Mouse (Mus musculus): ENCODE data around the gene H1f0. TPM values are rescaled to one million over a fixed set of nuclear protein-coding genes. Genes with fewer than 3 reads are reported as not detected.

Gene H1f0
- 137 and 306 TPM in 2 replicates for polyA plus RNA-seq (2014; fragmentation: Nextera tagmentation; extraction: Ambion mirVana)

DNA sequence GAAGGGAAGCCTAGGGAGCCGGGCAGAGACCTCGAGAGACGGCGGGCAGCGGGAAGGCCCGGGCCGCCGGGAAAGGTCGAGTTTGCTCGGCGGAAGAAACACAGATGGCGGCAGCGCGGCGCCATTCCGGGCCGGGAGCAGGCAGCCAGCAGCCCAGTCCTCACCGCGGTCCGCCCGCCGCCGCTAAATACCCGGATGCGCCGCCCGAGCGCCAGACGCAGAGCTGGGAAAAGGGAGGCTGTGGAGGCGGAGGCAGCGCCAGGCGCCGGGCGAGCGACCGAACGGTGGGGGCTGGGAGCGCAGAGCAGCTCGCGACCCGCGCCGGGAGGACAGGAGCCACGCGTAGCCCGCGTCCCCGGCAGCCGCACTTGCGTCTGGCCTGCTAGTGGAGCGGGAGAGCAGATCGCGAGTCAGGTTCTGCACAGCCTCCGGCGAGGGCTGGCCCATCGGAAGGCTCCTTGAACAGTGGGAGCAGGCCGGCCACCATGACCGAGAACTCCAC is at the start of gene H1f0:
Gene H1f0, plus strand, starts transcription at position 214 of the 502 bp plus-strand sequence.
- ATAC-seq (ENCODE audit: low FRiP score, low TSS enrichment) = peak; percentile 74
- H3K4me1 ChIP-seq (ENCODE audit: control insufficient read depth, insufficient read depth, low read length) = peaks cover 25% of the 10 kb centered on the region
- no peaks in the 10 kb centered on the region for H3K27me3 ChIP-seq (ENCODE audit: control insufficient read depth, insufficient read depth, low read length)
- peak within 1 kb of the TSS; percentile 93 for H3K9ac ChIP-seq (ENCODE audit: low read depth, low read length)
- H3K27ac ChIP-seq (ENCODE audit: low read depth, low read length) = peak within 1 kb of the TSS; percentile 93
- H3K4me2 ChIP-seq (replicated peaks; ENCODE audit: low read depth, low read length) = peak within 1 kb of the TSS; percentile 98
- H3K36me3 ChIP-seq (ENCODE audit: control insufficient read depth, insufficient read depth, low read length) = no peaks in the 10 kb centered on the region
- H3K4me3 ChIP-seq (ENCODE audit: low read length) = peak within 1 kb of the TSS; percentile 55
- WGBS = 0% methylated on average over 50 of the region's 58 CpGs
- no peaks in the 10 kb centered on the region for H3K9me3 ChIP-seq (ENCODE audit: control insufficient read depth, low read length)

DNA sequence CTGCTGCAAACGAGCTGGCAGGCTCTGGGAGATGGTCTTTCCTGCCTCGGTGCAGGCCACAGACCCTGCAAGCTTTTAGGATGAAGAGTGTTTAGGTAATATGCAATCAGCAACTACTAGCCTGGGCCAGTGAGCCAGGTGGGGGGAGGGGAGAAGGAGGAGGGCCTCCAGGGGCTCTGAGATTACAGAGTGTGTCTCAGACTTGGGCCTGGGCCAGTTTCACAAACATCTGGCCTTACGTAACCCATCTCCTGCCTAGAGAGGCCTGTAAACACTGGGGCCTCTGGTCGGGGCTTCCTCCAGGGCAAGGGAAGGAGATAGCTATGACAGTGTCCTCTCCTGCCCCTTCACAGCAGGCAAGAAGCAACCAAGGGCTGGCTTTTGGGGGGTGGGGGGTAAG is 49.4 kb upstream of the H1f0 start:
- Histone ChIP-seq H3K27ac (ENCODE audit: low read depth, low read length) (peak overlapping the region; percentile 6; the same call in 1 of the 2 replicates), H3K27me3 (ENCODE audit: control insufficient read depth, insufficient read depth, low read length) (no peaks in the 10 kb centered on the region), H3K9ac (ENCODE audit: low read depth, low read length) (peak overlapping the region; percentile 23; the same call in 1 of the 2 replicates), H3K9me3 (ENCODE audit: control insufficient read depth, low read length) (no peaks in the 10 kb centered on the region), H3K4me2 (replicated peaks; ENCODE audit: low read depth, low read length) (no peak overlapping the region), H3K36me3 (ENCODE audit: control insufficient read depth, insufficient read depth, low read length) (no peaks in the 10 kb centered on the region), H3K4me3 (ENCODE audit: low read length) (no peak overlapping the region), H3K4me1 (ENCODE audit: control insufficient read depth, insufficient read depth, low read length) (peaks cover 20% of the 10 kb centered on the region)
- ATAC-seq (ENCODE audit: low FRiP score, low TSS enrichment) = peak; percentile 21; the same call in 1 of the 2 replicates
- WGBS = 7% methylated on average over 4 of the region's 4 CpGs

DNA sequence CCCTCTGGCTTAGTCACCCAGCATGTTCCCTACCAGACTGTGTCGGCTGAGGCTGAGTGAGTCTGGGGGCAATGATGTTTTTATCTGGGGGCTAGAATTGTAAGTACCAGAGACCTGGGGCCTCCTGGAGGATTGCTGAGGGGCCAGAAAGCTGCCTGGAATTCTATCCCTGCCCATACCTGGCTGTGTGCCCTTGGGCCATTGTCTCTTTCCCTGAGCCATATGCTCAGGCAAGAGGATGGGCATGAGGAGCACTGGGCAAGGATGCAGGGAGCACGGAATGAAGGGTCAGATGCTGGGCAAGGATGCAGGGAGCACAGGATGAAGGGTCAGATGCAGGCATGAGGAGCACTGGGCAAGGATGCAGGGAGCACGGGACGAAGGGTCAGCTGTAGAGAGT is 48.2 kb upstream of the H1f0 start:
- no peak for ATAC-seq (ENCODE audit: low FRiP score, low TSS enrichment)
- peaks cover 32% of the 10 kb centered on the region for H3K4me1 ChIP-seq (ENCODE audit: control insufficient read depth, insufficient read depth, low read length)
- no peak overlapping the region for H3K9ac ChIP-seq (ENCODE audit: low read depth, low read length)

DNA sequence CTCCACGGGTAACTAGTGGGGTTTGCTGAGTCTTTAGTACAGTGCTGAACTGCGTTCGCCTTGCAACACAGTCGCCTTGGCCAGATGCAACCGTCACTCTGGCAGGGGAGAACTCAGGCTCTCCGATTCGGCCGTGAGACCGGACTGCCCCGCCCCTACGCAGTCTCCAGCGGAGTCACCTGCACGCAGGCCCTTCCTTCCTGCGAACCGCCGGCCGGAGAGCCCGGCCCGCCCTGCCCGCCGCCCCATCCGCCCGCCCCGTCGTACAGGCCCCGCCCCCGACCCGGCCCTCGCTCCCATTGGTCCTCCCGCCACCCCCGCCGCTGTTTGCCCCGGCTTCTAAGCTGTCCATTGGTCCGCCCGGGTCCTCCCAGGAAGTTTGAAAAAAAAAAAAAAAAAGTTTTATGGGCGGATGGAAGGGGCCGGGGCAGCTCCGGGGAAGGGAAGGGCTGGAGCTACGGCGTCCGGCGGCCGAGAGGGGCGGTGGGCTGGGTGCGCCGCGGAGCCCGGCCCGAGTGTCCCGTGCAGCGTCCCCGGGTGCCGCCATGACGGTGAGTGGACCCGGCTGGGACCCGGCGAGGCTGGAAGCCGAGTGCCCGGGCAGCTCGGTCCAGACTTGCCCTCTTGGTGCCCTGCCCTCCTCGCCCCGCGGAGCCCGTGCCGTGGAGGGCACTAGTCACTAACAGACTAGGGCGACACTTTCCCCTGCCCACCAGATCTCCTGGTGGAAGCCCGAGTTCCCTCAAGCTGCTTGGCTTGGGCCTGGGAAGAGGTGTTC is 45.4 kb upstream of the H1f0 start:
- under 1% methylated on average over 58 of the region's 67 CpGs for WGBS
- peaks cover 53% of the 10 kb centered on the region for H3K4me1 ChIP-seq (ENCODE audit: control insufficient read depth, insufficient read depth, low read length)
- H3K9ac ChIP-seq (ENCODE audit: low read depth, low read length) = peak overlapping the region; percentile 91
- H3K9me3 ChIP-seq (ENCODE audit: control insufficient read depth, low read length) = no peaks in the 10 kb centered on the region
- H3K4me3 ChIP-seq (ENCODE audit: low read length) = peak overlapping the region; percentile 90
- peak; percentile 84 for ATAC-seq (ENCODE audit: low FRiP score, low TSS enrichment)
- H3K27ac ChIP-seq (ENCODE audit: low read depth, low read length) = peak overlapping the region; percentile 97
- H3K4me2 ChIP-seq (replicated peaks; ENCODE audit: low read depth, low read length) = peak overlapping the region; percentile 89
- peaks cover 4% of the 10 kb centered on the region; the same call in 1 of the 2 replicates for H3K36me3 ChIP-seq (ENCODE audit: control insufficient read depth, insufficient read depth, low read length)
- no peaks in the 10 kb centered on the region for H3K27me3 ChIP-seq (ENCODE audit: control insufficient read depth, insufficient read depth, low read length)

More for the DNA sequence above, 48.2 kb upstream of the H1f0 start:
- H3K27ac ChIP-seq (ENCODE audit: low read depth, low read length) = no peak overlapping the region
- H3K4me3 ChIP-seq (ENCODE audit: low read length) = no peak overlapping the region
- no peak overlapping the region for H3K4me2 ChIP-seq (replicated peaks; ENCODE audit: low read depth, low read length)
- no peaks in the 10 kb centered on the region for H3K36me3 ChIP-seq (ENCODE audit: control insufficient read depth, insufficient read depth, low read length)
- WGBS = 95% methylated on average over 4 of the region's 4 CpGs
- H3K27me3 ChIP-seq (ENCODE audit: control insufficient read depth, insufficient read depth, low read length) = no peaks in the 10 kb centered on the region
- no peaks in the 10 kb centered on the region for H3K9me3 ChIP-seq (ENCODE audit: control insufficient read depth, low read length)

GRCm38 (mm10) chr15:78983436-78984285 is 44.6 kb upstream of the H1f0 start:
- WGBS = 0% methylated on average over 21 of the region's 21 CpGs
- peak; percentile 75 for ATAC-seq (ENCODE audit: low FRiP score, low TSS enrichment)
- H3K4me2 ChIP-seq (replicated peaks; ENCODE audit: low read depth, low read length) = peak overlapping the region; percentile 89

GRCm38 (mm10) chr15:78984286-78984778 is 43.9 kb upstream of the H1f0 start:
- peaks cover 48% of the 10 kb centered on the region for H3K4me1 ChIP-seq (ENCODE audit: control insufficient read depth, insufficient read depth, low read length)

More at GRCm38 (mm10) chr15:78983436-78984285, 44.6 kb upstream of the H1f0 start:
- no peaks in the 10 kb centered on the region for H3K27me3 ChIP-seq (ENCODE audit: control insufficient read depth, insufficient read depth, low read length)
- H3K4me1 ChIP-seq (ENCODE audit: control insufficient read depth, insufficient read depth, low read length) = peaks cover 55% of the 10 kb centered on the region
- H3K9me3 ChIP-seq (ENCODE audit: control insufficient read depth, low read length) = no peaks in the 10 kb centered on the region
- H3K9ac ChIP-seq (ENCODE audit: low read depth, low read length) = peak overlapping the region; percentile 91
- H3K36me3 ChIP-seq (ENCODE audit: control insufficient read depth, insufficient read depth, low read length) = peaks cover 12% of the 10 kb centered on the region; the same call in 1 of the 2 replicates
- peak overlapping the region; percentile 90 for H3K4me3 ChIP-seq (ENCODE audit: low read length)
- H3K27ac ChIP-seq (ENCODE audit: low read depth, low read length) = peak overlapping the region; percentile 97

GRCm38 (mm10) chr15:78986536-78987220 is 41.6 kb upstream of the H1f0 start:
- no peak overlapping the region for H3K4me2 ChIP-seq (replicated peaks; ENCODE audit: low read depth, low read length)
- 45% methylated on average over 11 of the region's 11 CpGs for WGBS
- peak overlapping the region; percentile 18 for H3K9ac ChIP-seq (ENCODE audit: low read depth, low read length)
- H3K27me3 ChIP-seq (ENCODE audit: control insufficient read depth, insufficient read depth, low read length) = no peaks in the 10 kb centered on the region
- no peak; the same call in 1 of the 2 replicates for ATAC-seq (ENCODE audit: low FRiP score, low TSS enrichment)
- H3K4me1 ChIP-seq (ENCODE audit: control insufficient read depth, insufficient read depth, low read length) = peaks cover 48% of the 10 kb centered on the region
- no peak overlapping the region for H3K4me3 ChIP-seq (ENCODE audit: low read length)
- peaks cover 42% of the 10 kb centered on the region for H3K36me3 ChIP-seq (ENCODE audit: control insufficient read depth, insufficient read depth, low read length)
- H3K27ac ChIP-seq (ENCODE audit: low read depth, low read length) = peak overlapping the region; percentile 27; the same call in 1 of the 2 replicates
- no peaks in the 10 kb centered on the region for H3K9me3 ChIP-seq (ENCODE audit: control insufficient read depth, low read length)

More at GRCm38 (mm10) chr15:78984286-78984778, 43.9 kb upstream of the H1f0 start:
- Histone ChIP-seq H3K27ac (ENCODE audit: low read depth, low read length) (peak overlapping the region; percentile 97), H3K9ac (ENCODE audit: low read depth, low read length) (peak overlapping the region; percentile 91; the same call in 1 of the 2 replicates), H3K4me2 (replicated peaks; ENCODE audit: low read depth, low read length) (peak overlapping the region; percentile 89), H3K36me3 (ENCODE audit: control insufficient read depth, insufficient read depth, low read length) (peaks cover 18% of the 10 kb centered on the region; the same call in 1 of the 2 replicates), H3K4me3 (ENCODE audit: low read length) (peak overlapping the region; percentile 90), H3K27me3 (ENCODE audit: control insufficient read depth, insufficient read depth, low read length) (no peaks in the 10 kb centered on the region), H3K9me3 (ENCODE audit: control insufficient read depth, low read length) (no peaks in the 10 kb centered on the region)
- no peak for ATAC-seq (ENCODE audit: low FRiP score, low TSS enrichment)
- WGBS = 19% methylated on average over 5 of the region's 5 CpGs

GRCm38 (mm10) chr15:78988499-78988971 is 39.7 kb upstream of the H1f0 start:
- WGBS = 62% methylated on average over 14 of the region's 14 CpGs
- peaks cover 41% of the 10 kb centered on the region for H3K4me1 ChIP-seq (ENCODE audit: control insufficient read depth, insufficient read depth, low read length)
- H3K27me3 ChIP-seq (ENCODE audit: control insufficient read depth, insufficient read depth, low read length) = no peaks in the 10 kb centered on the region
- H3K9ac ChIP-seq (ENCODE audit: low read depth, low read length) = no peak overlapping the region
- H3K4me2 ChIP-seq (replicated peaks; ENCODE audit: low read depth, low read length) = no peak overlapping the region
- H3K4me3 ChIP-seq (ENCODE audit: low read length) = no peak overlapping the region
- peak overlapping the region; percentile 37; the same call in 1 of the 2 replicates for H3K27ac ChIP-seq (ENCODE audit: low read depth, low read length)
- H3K36me3 ChIP-seq (ENCODE audit: control insufficient read depth, insufficient read depth, low read length) = peaks cover 60% of the 10 kb centered on the region
- ATAC-seq (ENCODE audit: low FRiP score, low TSS enrichment) = no peak
- H3K9me3 ChIP-seq (ENCODE audit: control insufficient read depth, low read length) = no peaks in the 10 kb centered on the region
